Mouse (Mus musculus) left cerebral cortex, postnatal 14 days (tissue): ENCODE measurements at regions not wholly inside any gene's neighbourhood (a gene's known extent, or its start where the extent isn't known, plus 50 kb on each side); places are given as distances from the start of the nearest gene placed in this dataset.
"Not testable (repeated sequence)": the region's sequence is repeated elsewhere in the genome, so short reads cannot be mapped to it uniquely, and the experiment has no call there.

ENCODE experiments used
- DNase-seq, 2 experiments: peaks; one replicate each; pipeline ENCODE4 v3.0.0; 2021 to 2022; ENCODE audit warnings: low spot score in 2 of 2, mixed read lengths in 1 of 2
- intact Hi-C: fragments of 180-260 bp; cut with DNase I; formaldehyde crosslinking; loops from one replicate; pipeline ENCODE4 v1.15.1; 2025

- intact Hi-C loops: no loop called here
- DNase-seq: no peak
Measured at GRCm38 (mm10) chr2:48315306-48315705, 498.6 kb upstream of the Acvr2a start.

GRCm38 (mm10) chr2:48316180-48316889 lies 497.6 kb upstream of the Acvr2a start:
- intact Hi-C loops: no loop called here
- DNase-seq: no peak

- intact Hi-C loops: no loop called here
- no peak for DNase-seq
Measured at GRCm38 (mm10) chr2:48317821-48318220, 496.1 kb upstream of the Acvr2a start.

DNA sequence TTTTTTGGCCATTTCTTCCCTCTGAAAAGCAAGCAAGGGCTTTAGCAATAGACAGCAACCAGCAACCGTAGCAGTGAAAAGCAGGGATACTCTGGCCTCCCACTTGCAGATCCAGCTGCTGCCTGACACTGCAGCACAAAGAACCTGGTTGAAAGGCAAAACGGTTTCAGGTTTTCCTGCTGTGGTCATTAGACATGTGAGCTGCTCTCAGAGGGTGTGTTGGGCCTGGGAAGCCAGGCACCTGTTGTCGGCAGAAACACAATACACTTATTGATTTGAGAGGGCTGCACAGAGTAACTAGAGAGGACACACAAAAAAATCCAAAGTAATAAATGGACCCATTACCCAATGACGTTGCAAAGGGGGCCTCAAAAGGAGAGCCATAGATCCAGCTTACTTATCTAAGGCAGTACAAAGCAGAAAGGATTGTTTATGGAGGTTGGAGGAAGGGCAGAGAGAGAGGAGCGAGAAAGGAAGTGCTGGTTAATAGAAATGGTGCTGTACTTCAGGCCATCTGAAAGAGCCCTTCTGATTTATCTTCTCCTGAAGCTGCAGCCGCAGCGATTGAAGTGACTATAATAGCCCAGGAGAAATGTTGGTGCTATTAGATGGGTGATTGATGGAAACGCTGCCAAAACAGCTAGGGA lies 495.4 kb upstream of the Acvr2a start:
- intact Hi-C loops: no loop called here
- no peak for DNase-seq

GRCm38 (mm10) chr2:48321471-48321870 lies 492.4 kb upstream of the Acvr2a start:
- intact Hi-C loops: no loop called here
- no peak for DNase-seq

DNA sequence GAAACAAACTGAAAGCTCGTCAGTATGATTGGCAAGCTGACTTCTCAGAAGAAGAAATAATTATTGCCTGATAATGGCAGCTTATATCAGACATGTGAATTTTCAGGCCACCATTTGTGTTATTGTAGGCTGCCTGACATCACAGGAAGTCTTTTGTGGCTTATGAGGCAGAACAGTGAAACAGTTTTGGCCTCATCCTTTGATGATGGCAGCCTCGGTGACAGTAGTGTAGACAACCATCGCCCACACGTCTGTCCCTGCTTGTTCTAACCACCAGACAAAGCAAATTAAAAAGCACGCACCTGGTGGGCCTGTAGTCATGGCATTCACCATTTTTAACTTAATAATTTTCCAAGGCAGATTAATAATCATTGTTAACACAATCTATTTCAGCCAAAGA lies 491.6 kb upstream of the Acvr2a start:
- intact Hi-C loops: no loop called here
- DNase-seq: no peak

- DNase-seq: no peak
- intact Hi-C loops: no loop called here
Measured at GRCm38 (mm10) chr2:48328204-48328603, 485.7 kb upstream of the Acvr2a start.

DNA sequence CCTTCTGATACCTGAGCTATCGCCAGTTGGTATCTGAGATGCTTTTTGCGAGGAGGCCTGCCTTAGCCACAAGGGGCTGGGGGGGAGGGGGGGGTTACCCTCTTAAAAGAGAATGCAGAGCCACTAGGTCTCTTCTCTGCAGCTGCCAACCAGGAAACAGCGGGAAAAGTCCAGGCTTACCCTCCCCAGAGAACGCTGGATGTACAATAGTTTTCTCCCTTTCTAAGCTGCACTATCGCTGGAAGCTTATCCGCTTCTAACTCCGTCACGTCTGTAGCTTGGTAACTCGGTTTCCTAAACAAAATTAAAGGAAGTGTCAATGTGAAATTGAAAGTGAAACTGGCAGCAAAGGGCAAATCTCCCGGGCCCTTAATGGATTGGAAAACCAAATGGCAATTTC lies 481.1 kb upstream of the Acvr2a start:
- intact Hi-C loops: no loop called here
- DNase-seq: no peak

DNA sequence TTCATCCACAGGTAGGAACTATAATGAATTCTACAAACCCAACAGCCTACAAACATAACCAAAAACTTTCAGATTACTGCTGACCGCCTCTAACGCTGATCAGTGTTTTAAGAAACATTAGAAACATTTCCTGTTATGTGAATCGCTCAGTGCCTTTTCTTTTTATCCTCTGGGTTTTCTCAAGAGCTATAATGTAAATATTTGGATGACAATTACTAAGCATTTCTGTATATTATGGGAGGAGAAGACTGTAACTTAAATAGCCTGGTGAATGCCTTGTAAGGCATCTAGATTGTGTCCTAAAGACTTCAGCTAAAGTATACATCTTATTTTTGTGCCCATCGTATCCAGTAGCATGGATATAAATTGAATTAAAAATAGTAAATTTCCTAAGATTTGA lies 465.9 kb upstream of the Acvr2a start:
- intact Hi-C loops: no loop called here
- DNase-seq: no peak

GRCm38 (mm10) chr2:48349794-48350193 lies 464.1 kb upstream of the Acvr2a start:
- intact Hi-C loops: no loop called here
- no peak for DNase-seq

DNA sequence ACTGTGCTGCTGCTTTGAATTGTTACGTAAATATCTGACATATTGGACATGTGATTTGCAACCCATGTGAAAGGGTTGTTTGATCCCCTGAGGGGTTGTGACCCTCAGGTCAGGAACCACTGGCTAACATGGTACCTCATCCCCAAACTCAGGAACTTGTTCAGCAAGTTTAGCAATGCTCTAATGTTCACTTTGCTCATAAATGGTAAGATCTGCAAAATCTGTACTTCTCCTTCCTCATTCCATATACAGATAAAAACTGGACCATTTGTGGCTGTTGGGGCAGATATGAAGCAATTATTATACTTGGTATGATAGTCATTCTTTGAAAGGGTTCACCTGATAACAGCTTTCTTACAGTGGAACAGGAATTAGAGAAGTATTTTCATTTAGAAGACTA lies 463.7 kb upstream of the Acvr2a start:
- no peak for DNase-seq
- intact Hi-C loops: no loop called here

DNA sequence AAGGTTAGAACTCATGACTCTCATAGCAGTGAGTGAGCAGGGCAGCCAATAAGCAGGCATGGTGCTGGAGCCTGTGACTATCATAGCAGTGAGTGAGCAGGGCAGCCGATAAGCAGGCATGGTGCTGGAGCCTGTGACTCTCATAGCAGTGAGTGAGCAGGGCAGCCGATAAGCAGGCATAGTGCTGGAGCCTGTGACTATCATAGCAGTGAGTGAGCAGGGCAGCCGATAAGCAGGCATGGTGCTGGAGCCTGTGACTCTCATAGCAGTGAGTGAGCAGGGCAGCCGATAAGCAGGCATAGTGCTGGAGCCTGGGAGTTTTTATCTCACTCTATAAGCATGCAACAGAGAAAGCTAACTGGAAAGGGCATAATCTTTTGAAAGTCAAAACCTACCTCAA lies 442.3 kb upstream of the Acvr2a start:
- intact Hi-C loops, DNase-seq: not testable (repeated sequence)

DNA sequence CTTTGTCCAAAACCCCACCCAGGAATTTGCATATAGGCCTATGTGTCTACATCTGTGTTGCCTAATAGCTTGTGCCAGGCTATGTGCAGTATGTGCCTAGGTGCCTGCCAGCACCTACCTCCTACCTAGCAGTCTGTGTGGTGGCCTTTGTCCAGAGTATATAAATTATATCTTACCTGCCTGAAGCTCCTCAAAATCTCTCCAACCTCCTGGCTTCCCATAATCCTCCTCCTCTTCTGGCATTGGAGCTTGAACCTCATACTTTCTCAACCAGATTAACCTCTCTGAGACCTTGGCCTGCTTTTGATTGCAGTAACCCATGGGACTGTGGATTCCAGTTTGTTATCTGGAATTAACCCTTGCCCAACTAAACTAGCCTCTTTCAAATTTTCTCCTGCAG lies 440.8 kb upstream of the Acvr2a start:
- intact Hi-C loops: no loop called here
- DNase-seq: no peak

GRCm38 (mm10) chr2:48374302-48374701 lies 439.6 kb upstream of the Acvr2a start:
- intact Hi-C loops: no loop called here
- no peak for DNase-seq

DNA sequence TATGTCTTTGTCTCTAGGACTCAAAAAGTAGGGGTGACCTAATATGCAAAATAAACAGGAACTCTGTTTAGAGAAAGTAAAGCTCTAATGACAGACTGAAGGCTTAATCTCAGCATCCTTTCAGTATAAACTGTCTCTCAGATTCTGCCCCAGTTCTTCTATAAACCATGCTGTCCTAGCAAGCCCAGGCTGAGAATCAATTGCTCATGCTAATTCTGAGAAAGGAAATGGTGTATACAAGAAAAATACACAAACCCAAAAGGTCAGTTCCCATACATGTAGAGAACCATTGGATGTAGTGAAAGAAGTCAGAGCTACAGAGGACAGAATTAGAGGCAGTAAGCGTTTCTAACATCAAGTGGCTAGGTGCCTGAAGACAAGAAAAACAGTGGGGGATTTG lies 435.7 kb upstream of the Acvr2a start:
- no peak for DNase-seq
- intact Hi-C loops: no loop called here

DNA sequence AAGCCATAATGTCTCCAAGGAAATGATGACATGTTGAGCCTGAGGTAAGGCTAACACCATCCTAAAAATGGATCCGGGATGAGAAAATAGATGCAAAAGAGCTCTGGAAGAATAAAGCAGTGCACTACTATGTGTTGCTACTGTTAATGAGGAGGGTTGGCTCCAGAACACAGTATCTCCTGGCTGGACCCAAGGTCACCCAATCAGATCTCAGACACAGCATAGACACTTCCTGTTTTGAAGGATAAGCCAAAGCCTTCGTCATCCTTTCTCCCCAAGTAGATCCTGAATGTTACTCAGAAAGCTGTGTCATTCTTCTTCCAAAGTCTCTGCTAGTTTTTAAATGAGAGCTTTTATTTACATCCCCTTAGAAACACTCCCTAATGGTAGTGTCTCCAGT lies 435.2 kb upstream of the Acvr2a start:
- intact Hi-C loops: no loop called here
- no peak for DNase-seq

DNA sequence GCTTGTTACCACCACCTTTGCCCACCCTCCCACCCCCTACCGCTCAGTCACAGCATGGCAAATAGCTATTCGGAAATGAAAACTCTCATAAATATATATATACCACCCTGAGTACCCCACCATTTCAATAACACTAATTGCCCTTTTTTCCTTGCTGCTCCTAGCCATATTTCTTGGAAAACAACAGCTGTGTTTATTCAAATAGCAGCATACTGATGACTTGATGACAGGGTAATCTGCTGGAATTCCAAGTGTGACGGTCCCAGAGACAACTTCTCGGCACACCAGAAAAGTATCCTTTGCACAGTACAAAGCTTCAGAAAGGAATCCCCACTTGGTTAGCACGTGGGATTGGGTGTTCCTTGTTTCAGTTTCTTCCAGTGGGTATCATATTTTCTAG lies 433.8 kb upstream of the Acvr2a start:
- intact Hi-C loops: no loop called here

GRCm38 (mm10) chr2:48380786-48381185 lies 433.1 kb upstream of the Acvr2a start:
- intact Hi-C loops: no loop called here
- DNase-seq: no peak

More for the DNA sequence above, 433.8 kb upstream of the Acvr2a start:
- DNase-seq: no peak

DNA sequence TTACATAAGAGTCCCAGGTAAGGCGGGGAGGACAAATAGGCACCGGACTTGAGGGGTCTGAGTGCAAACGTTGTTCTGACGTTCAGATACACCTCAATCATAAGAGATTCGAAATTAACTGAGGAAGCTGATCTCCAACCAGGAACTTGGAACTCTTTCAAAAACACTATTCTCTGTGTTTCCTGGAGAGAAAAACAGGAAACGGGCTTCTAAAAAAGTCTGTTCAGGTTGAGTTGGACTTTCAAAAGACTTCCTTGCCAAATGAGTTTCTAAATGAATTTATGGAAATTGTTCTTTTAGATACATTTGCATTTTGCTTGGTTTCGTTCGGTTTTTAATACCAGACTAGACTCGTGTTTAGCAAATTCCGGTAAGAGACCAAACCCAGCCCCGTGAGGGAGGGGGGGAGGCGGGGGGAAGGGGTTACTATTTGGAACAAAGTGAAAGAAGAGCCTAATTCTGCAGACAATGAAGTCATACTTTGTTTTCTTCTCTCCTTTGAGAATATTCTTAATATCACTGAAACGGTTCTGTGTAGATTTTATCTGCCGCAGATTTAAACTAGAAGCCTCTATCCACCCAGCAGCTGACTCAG lies 432.3 kb upstream of the Acvr2a start:
- intact Hi-C loops: no loop called here
- no peak for DNase-seq

GRCm38 (mm10) chr2:48398504-48398903 lies 415.4 kb upstream of the Acvr2a start:
- no peak for DNase-seq
- intact Hi-C loops: no loop called here

DNA sequence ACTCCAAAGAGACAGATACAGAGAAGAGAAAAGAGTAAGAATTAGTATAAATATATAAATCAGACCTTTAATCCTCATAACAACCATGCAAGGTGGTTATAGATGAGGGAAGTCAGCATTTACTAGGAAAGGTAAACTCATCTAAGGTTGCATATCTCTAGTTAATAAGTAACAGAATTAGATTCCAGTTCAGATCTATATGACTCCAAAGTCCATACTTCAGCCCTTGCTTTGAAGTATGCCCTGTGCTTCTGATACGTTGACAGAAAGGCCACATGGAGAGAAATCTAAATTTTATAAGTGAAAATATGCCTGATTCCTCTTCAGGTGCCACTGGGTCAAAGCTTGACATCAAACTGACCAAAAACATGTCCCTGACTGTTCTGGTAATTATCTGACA lies 414.7 kb upstream of the Acvr2a start:
- intact Hi-C loops: no loop called here
- DNase-seq: no peak
